Mouse (Mus musculus): ENCODE measurements around the gene Arhgap31. TPM values are rescaled to one million over a fixed set of nuclear protein-coding genes. Genes with fewer than 3 reads are reported as not detected.

The Arhgap31 gene
- polyA plus RNA-seq, 2 experiments: 0.88 to 1.4 TPM

DNA sequence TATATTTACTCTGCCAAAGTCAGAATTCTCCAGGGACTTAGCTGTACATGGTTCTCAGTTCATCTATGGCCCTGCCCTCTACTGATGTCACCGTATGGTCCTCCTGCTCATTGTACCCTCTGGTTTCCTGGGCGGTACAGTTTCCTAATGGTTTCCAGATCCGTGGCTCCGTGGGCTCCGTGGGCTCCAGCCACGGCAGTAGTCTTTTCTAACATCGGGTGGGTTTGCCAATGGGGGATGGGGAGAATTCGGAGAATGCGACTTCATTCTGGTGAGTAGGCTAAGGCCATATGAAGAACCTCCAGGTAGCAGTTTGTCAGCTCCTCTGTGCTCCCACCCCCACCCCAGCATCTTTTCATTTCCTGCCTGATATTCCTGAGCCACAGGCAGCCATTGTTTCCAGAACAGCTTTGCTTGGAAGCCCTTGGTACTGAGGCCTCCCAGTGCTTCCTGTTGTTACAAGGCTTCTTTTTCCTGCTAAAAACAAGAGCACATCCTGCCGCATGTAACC is 61.3 kb downstream of the Arhgap31 start:
- WGBS (ENCODE audit: insufficient replicate concordance): 14% methylated on average over 10 of the region's 10 CpGs
- H3K27me3 ChIP-seq (ENCODE audit: control insufficient read depth, insufficient read depth, low read length): peaks cover 4% of the 10 kb centered on the region
- no peaks in the 10 kb centered on the region for H3K36me3 ChIP-seq (replicated peaks; ENCODE audit: control insufficient read depth, insufficient read depth, low read depth)
- TF ChIP-seq EP300 (IDR thresholded peaks at IDR 0.05; ENCODE audit: low read depth): no peak
- no peak for DNase-seq (ENCODE audit: low read depth in 3 of 3, low spot score in 3 of 3)
- H3K4me2 ChIP-seq (ENCODE audit: low read depth): no peak overlapping the region
- no peaks in the 10 kb centered on the region for H3K9me3 ChIP-seq (ENCODE audit: control insufficient read depth, low read length)
- no peak overlapping the region for H3K27ac ChIP-seq
- no peak overlapping the region for H3K9ac ChIP-seq (replicated peaks)
- H3K4me1 ChIP-seq (replicated peaks; ENCODE audit: control insufficient read depth in 2 of 2, insufficient read depth in 2 of 2, low read length in 1 of 2): peaks cover 0 to 10% of the 10 kb centered on the region in 2 experiments; a peak in 2 of 4 replicates
- no peak for ATAC-seq (ENCODE audit: insufficient read depth)
- no peak overlapping the region for H3K4me3 ChIP-seq (ENCODE audit: insufficient read depth in 1 of 2, low read depth in 2 of 2, low read length in 2 of 2)

DNA sequence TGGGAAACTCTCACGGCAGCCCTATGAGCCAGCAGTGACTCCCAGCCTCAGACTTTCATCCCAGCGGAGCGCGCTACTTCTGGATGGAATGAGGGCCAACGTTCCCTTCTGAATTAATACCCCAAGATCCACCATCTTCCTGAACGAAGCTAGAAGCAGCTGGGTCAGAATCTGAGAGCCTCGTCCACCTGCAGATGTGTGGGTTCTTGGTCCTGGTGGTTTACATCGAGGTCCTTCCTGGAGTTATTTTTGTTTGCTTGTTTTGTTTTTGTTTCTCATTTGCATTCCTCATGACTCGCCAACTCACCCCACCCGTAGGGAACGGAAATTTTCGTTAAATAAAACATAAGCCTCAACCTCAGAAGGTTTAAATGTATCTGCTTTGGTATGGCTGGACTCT is 61.8 kb downstream of the Arhgap31 start:
- Histone ChIP-seq H3K9me3 (ENCODE audit: control insufficient read depth, low read length) (no peaks in the 10 kb centered on the region), H3K4me3 (ENCODE audit: insufficient read depth in 1 of 2, low read depth in 2 of 2, low read length in 2 of 2) (no peak overlapping the region), H3K27ac (no peak overlapping the region), H3K4me1 (replicated peaks; ENCODE audit: control insufficient read depth in 2 of 2, insufficient read depth in 2 of 2, low read length in 1 of 2) (peaks cover 0 to 10% of the 10 kb centered on the region in 2 experiments; a peak in 2 of 4 replicates), H3K9ac (replicated peaks) (no peak overlapping the region), H3K27me3 (ENCODE audit: control insufficient read depth, insufficient read depth, low read length) (peaks cover 4% of the 10 kb centered on the region), H3K4me2 (ENCODE audit: low read depth) (no peak overlapping the region), H3K36me3 (replicated peaks; ENCODE audit: control insufficient read depth, insufficient read depth, low read depth) (no peaks in the 10 kb centered on the region)
- TF ChIP-seq CTCF (IDR thresholded peaks at IDR 0.05; ENCODE audit: low read depth) (no peak), EP300 (IDR thresholded peaks at IDR 0.05; ENCODE audit: low read depth) (no peak)
- DNase-seq (ENCODE audit: low read depth in 3 of 3, low spot score in 3 of 3) (no peak), ATAC-seq (ENCODE audit: insufficient read depth) (no peak)
- WGBS (ENCODE audit: insufficient replicate concordance): 59% methylated on average over 12 of the region's 12 CpGs

DNA sequence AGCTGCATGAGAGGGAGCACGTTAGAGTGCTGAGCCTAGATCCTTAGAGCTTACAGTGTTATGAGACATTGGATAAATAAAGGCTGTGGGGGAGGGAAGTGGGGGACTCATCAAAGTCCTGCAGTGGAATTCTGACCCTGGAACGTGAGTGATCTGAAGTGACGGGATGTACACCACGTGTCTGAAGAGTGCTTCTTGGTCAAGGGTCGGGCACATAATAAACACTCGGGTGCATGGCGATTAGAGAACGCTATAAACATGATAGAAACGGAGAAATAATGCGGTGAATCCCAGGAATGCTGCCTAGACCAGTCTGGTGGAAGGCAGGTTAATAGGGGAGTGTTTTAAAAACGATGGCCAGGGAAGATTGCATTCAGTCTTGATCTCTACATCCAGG is 63.6 kb downstream of the Arhgap31 start:
- no peak for ATAC-seq (ENCODE audit: insufficient read depth)
- TF ChIP-seq EP300 (IDR thresholded peaks at IDR 0.05; ENCODE audit: low read depth) (no peak), CTCF (IDR thresholded peaks at IDR 0.05; ENCODE audit: low read depth) (no peak)
- H3K4me1 ChIP-seq (replicated peaks; ENCODE audit: control insufficient read depth in 2 of 2, insufficient read depth in 2 of 2, low read length in 1 of 2): peaks cover 0 to 10% of the 10 kb centered on the region in 2 experiments; a peak in 2 of 4 replicates
- no peak overlapping the region for H3K27ac ChIP-seq
- WGBS (ENCODE audit: insufficient replicate concordance): 61% methylated on average over 11 of the region's 11 CpGs
- no peaks in the 10 kb centered on the region for H3K36me3 ChIP-seq (replicated peaks; ENCODE audit: control insufficient read depth, insufficient read depth, low read depth)
- H3K4me3 ChIP-seq (ENCODE audit: insufficient read depth in 1 of 2, low read depth in 2 of 2, low read length in 2 of 2): no peak overlapping the region
- no peak for DNase-seq (ENCODE audit: low read depth in 3 of 3, low spot score in 3 of 3)
- H3K9me3 ChIP-seq (ENCODE audit: control insufficient read depth, low read length): no peaks in the 10 kb centered on the region
- no peak overlapping the region for H3K9ac ChIP-seq (replicated peaks)
- no peak overlapping the region for H3K4me2 ChIP-seq (ENCODE audit: low read depth)
- peaks cover 4% of the 10 kb centered on the region for H3K27me3 ChIP-seq (ENCODE audit: control insufficient read depth, insufficient read depth, low read length)

DNA sequence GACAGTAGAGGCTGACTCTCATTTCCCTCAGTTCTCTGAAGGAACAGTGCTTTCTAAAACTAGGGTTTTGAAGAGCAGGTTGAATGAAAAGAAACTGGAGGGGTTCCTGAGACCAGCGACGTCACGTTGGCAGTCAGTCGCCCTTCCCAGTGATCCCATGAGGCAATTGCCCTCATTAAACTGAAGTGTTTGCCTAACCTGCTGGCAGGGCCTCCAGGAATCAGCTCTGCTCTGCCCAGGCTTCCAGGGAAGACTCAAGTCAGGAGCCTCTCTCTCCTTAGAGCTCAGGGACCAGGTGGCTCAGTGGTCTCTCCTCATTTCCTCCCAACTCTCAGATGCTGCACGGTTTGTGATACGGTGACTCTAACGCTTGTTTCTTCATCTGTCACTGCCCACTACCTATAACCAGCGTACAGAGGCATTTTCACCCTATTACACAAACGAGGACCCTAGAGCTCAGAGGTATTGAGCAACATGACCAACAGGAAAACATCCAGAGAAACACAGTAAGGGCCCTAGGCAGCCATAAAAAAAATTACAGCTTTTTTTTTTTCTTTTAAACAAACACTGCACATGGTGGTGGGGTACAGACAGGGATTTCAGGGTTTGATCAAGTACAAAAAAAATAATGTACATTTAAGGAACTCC is 64.2 kb downstream of the Arhgap31 start:
- H3K9ac ChIP-seq (replicated peaks): no peak overlapping the region
- H3K4me1 ChIP-seq (replicated peaks; ENCODE audit: control insufficient read depth in 2 of 2, insufficient read depth in 2 of 2, low read length in 1 of 2): peaks cover 0 to 10% of the 10 kb centered on the region in 2 experiments; a peak in 2 of 4 replicates
- H3K9me3 ChIP-seq (ENCODE audit: control insufficient read depth, low read length): no peaks in the 10 kb centered on the region
- no peak overlapping the region for H3K27ac ChIP-seq
- H3K4me3 ChIP-seq (ENCODE audit: insufficient read depth in 1 of 2, low read depth in 2 of 2, low read length in 2 of 2): no peak overlapping the region
- ATAC-seq (ENCODE audit: insufficient read depth): no peak
- H3K36me3 ChIP-seq (replicated peaks; ENCODE audit: control insufficient read depth, insufficient read depth, low read depth): no peaks in the 10 kb centered on the region
- no peak overlapping the region for H3K4me2 ChIP-seq (ENCODE audit: low read depth)
- DNase-seq (ENCODE audit: low read depth in 3 of 3, low spot score in 3 of 3): no peak
- peaks cover 4% of the 10 kb centered on the region; the same call in 1 of the 2 replicates for H3K27me3 ChIP-seq (ENCODE audit: control insufficient read depth, insufficient read depth, low read length)
- no peak for TF ChIP-seq EP300 (IDR thresholded peaks at IDR 0.05; ENCODE audit: low read depth)
- TF ChIP-seq CTCF (IDR thresholded peaks at IDR 0.05; ENCODE audit: low read depth): no peak
- 47% methylated on average over 9 of the region's 9 CpGs for WGBS (ENCODE audit: insufficient replicate concordance)

DNA sequence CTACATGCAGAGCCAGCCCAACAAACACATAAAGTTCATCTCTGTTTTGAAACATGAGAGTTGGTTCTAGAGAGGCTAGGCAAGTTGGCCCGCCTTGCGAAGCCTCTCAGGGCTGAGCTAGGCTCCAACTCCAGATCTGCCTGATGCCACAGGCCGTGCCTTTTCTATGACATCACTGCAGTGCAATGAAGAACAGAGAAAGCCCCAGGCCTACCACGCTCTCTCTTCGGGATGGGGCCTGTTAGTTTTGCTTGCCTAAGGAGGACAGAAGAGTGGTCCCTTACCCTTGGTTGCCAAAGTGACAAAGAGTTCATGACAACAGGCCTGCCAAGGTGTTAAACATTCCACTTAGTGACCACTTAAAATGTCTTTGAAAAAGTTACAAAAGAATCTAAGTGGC is 64.9 kb downstream of the Arhgap31 start:
- H3K4me1 ChIP-seq (replicated peaks; ENCODE audit: control insufficient read depth in 2 of 2, insufficient read depth in 2 of 2, low read length in 1 of 2): peaks cover 0 to 6% of the 10 kb centered on the region in 2 experiments; a peak in 2 of 4 replicates
- no peak overlapping the region for H3K9ac ChIP-seq (replicated peaks)
- H3K4me2 ChIP-seq (ENCODE audit: low read depth): no peak overlapping the region
- TF ChIP-seq CTCF (IDR thresholded peaks at IDR 0.05; ENCODE audit: low read depth): no peak
- no peak for TF ChIP-seq EP300 (IDR thresholded peaks at IDR 0.05; ENCODE audit: low read depth)
- 76% methylated on average over 5 of the region's 5 CpGs for WGBS (ENCODE audit: insufficient replicate concordance)
- no peak for ATAC-seq (ENCODE audit: insufficient read depth)
- DNase-seq (ENCODE audit: low read depth in 3 of 3, low spot score in 3 of 3): no peak
- no peaks in the 10 kb centered on the region for H3K9me3 ChIP-seq (ENCODE audit: control insufficient read depth, low read length)
- H3K4me3 ChIP-seq (ENCODE audit: insufficient read depth in 1 of 2, low read depth in 2 of 2, low read length in 2 of 2): no peak overlapping the region
- no peaks in the 10 kb centered on the region for H3K36me3 ChIP-seq (replicated peaks; ENCODE audit: control insufficient read depth, insufficient read depth, low read depth)
- no peak overlapping the region for H3K27ac ChIP-seq
- peaks cover 4% of the 10 kb centered on the region; the same call in 1 of the 2 replicates for H3K27me3 ChIP-seq (ENCODE audit: control insufficient read depth, insufficient read depth, low read length)
